In the genomic region with DNA sequence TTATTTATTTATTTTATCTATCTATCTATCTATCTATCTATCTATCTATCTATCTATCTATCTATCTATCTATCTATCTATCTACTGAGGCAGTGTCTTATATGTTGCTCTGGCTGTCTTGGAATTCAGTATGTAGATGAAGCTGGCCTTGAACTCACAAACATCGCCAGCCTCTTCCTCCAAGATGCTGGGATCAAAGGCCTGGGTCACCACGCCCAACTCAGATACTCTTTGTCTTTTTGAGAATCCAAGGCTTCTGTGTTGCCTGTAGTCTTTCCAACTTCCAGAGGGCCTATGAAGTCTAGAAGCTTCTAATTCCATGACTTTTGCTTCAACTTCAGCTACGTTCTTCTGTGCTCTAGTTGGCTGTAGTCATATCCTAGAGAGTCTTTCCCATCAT, we compare ENCODE assay signal across 32 mouse cellular contexts. TPM values are rescaled to one million over a fixed set of nuclear protein-coding genes. Genes with fewer than 3 reads are reported as not detected.
"Had no signal": no experiment of that assay in that cellular context is flagged by ENCODE, and none has a peak within 500 bp of the region (broad histone marks: within the 10 kb centered on the region; RNA-seq: fewer than 3 reads in every experiment).

No protein-coding gene starts in this region.

- H3K4me3 ChIP-seq: heart, embryonic 10.5 days; heart, embryonic 12.5 days; heart, embryonic 13.5 days; heart, embryonic 15.5 days; hindbrain, embryonic 10.5 days; hindbrain, embryonic 12.5 days; hindbrain, embryonic 13.5 days; hindbrain, embryonic 15.5 days; intestine, embryonic 15.5 days; kidney, embryonic 15.5 days; layer of hippocampus, adult 2 months; left cerebral cortex, adult 2 months had no signal

- H3K9me3 ChIP-seq: heart, embryonic 10.5 days; heart, embryonic 12.5 days; heart, embryonic 13.5 days; heart, embryonic 15.5 days; hindbrain, embryonic 10.5 days; hindbrain, embryonic 12.5 days; hindbrain, embryonic 13.5 days; hindbrain, embryonic 15.5 days; intestine, embryonic 15.5 days; kidney, embryonic 15.5 days had no signal

- H3K4me1 ChIP-seq: heart, embryonic 15.5 days; hindbrain, embryonic 10.5 days; hindbrain, embryonic 13.5 days; hindbrain, embryonic 15.5 days; intestine, embryonic 15.5 days; kidney, embryonic 15.5 days had no signal

- DNase-seq: heart, postnatal 10 days; heart, postnatal 14 days; heart, postnatal 36 days; heart, postnatal 4 days; kidney, adult 11 months; kidney, adult 18-20 months; kidney, adult 2 months; kidney, adult 8-10 months; kidney, postnatal 10 days; kidney, postnatal 14 days; kidney, postnatal 25 days; kidney, postnatal 36 days; kidney, postnatal 4 days; layer of hippocampus, adult 9-11 months; layer of hippocampus, postnatal 36 days had no signal

- H3K27ac ChIP-seq: heart, embryonic 10.5 days; heart, embryonic 13.5 days; heart, embryonic 15.5 days; hindbrain, embryonic 10.5 days; hindbrain, embryonic 12.5 days; hindbrain, embryonic 13.5 days; hindbrain, embryonic 14.5 days; hindbrain, embryonic 15.5 days; hindbrain, postnatal 0 days; intestine, embryonic 15.5 days; kidney, embryonic 15.5 days; kidney, postnatal 0 days; layer of hippocampus, adult 2 months; left cerebral cortex, adult 2 months had no signal

- H3K36me3 ChIP-seq: heart, embryonic 10.5 days; heart, embryonic 12.5 days; heart, embryonic 13.5 days; heart, embryonic 15.5 days; hindbrain, embryonic 10.5 days; hindbrain, embryonic 12.5 days; hindbrain, embryonic 13.5 days; hindbrain, embryonic 15.5 days; intestine, embryonic 15.5 days; kidney, embryonic 15.5 days had no signal

- H3K27me3 ChIP-seq: heart, embryonic 12.5 days; heart, embryonic 13.5 days; heart, embryonic 15.5 days; hindbrain, embryonic 12.5 days; hindbrain, embryonic 13.5 days; hindbrain, embryonic 15.5 days; intestine, embryonic 15.5 days; kidney, embryonic 15.5 days had no signal

RNA-seq across cellular contexts. Expression of a gene that starts 48.8 kb away (rescaled TPM):
- polyA plus RNA-seq: hindbrain, embryonic 10.5 days; hindbrain, embryonic 11.5 days; hindbrain, embryonic 13.5 days; hindbrain, embryonic 14.5 days; hindbrain, embryonic 15.5 days; inflammation-experienced regulatory T-cells, adult 6 months had no signal
